Mouse (Mus musculus) bone marrow, adult 2 months (tissue): ENCODE data around the gene Psme2.

Experiments used
- CTCF ChIP-seq: fragments of 200-500 bp; IDR thresholded peaks from 2 replicates; pipeline ENCODE4 v1.5.1; 2011; ENCODE audit warnings: low read length, control low read depth; ENCODE audit not compliant: control insufficient read depth, insufficient read depth
- POLR2A ChIP-seq: fragments of 200-500 bp; IDR thresholded peaks from 2 replicates; pipeline ENCODE4 v1.6.1; 2011; ENCODE audit warnings: low read depth, mild to moderate bottlenecking, control low read depth, low read length, borderline replicate concordance; ENCODE audit not compliant: control insufficient read depth

DNA sequence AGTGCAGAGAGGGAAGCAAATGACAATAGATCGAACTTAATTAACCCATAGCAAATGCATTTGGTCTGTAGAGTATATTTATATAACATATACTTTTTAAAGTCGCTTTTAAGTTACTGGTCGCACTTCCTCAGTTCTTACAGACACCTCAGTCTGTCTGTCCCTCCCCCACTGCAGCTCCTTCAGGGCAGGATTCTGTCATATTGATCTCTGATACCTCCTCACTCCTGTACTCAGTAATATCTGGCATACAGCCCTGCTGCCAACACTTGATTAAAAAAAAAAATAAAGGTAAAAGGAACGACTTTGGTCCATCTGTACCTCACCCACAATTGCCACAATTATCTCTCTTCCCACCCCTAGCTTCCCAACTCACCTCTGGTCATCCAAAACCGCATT lies 6.6 kb downstream of the Psme2 start:
- no peak for TF ChIP-seq POLR2A
- TF ChIP-seq CTCF, result no peak
